Mouse (Mus musculus) lung, postnatal 0 days (tissue): ENCODE results near the gene Rora.

Experiments
- CTCF ChIP-seq: IDR thresholded peaks from 2 replicates; pipeline ENCODE4 v1.5.1; 2016; ENCODE audit warnings: antibody characterized with exemption, mild to moderate bottlenecking
- EP300 ChIP-seq: IDR thresholded peaks from 2 replicates; pipeline ENCODE4 v1.6.1; 2016; ENCODE audit warnings: antibody characterized with exemption, mild to moderate bottlenecking, control low read depth

- TF ChIP-seq CTCF (no peak), EP300 (no peak)
These were observed 19.6 kb downstream of the Rora start for GRCm38 (mm10) chr9:68673221-68673620.
